Mouse (Mus musculus): ENCODE data around the gene Ccdc172.

Ccdc172 gene

GRCm38 (mm10) chr19:58572429-58573071, 60.8 kb downstream of the Ccdc172 start:
- DNase-seq, result no peak

- no peak for DNase-seq
Observed at GRCm38 (mm10) chr19:58573072-58573438, 61.3 kb downstream of the Ccdc172 start.

GRCm38 (mm10) chr19:58582018-58582417, 70.2 kb downstream of the Ccdc172 start:
- no peak for DNase-seq

GRCm38 (mm10) chr19:58582956-58583355, 71.2 kb downstream of the Ccdc172 start:
- no peak for DNase-seq

GRCm38 (mm10) chr19:58586046-58586445, 74.3 kb downstream of the Ccdc172 start:
- no peak for DNase-seq

GRCm38 (mm10) chr19:58590251-58590936, 78.6 kb downstream of the Ccdc172 start:
- DNase-seq, result no peak

GRCm38 (mm10) chr19:58600381-58600780, 88.6 kb downstream of the Ccdc172 start:
- DNase-seq, result no peak

All from kidney, postnatal 10 days (tissue).